Mouse (Mus musculus) liver, embryonic 15.5 days (tissue): ENCODE measurements around the gene Fgfr2. TPM values are rescaled to one million over a fixed set of nuclear protein-coding genes. Genes with fewer than 3 reads are reported as not detected.

ENCODE experiments used
- ATAC-seq: fragments of 200-750 bp; cut with Nextera tagmentation; 2 replicates; pipeline ENCODE4 v1.8.0; 2017; ENCODE audit warnings: moderate number of reproducible peaks, mild to moderate bottlenecking, moderate library complexity; ENCODE audit not compliant: insufficient read depth
- H3K27ac ChIP-seq: fragments of 300-500 bp; sonication (generic); replicated peaks from 2 replicates; pipeline ENCODE4 v1.5.1; 2015; ENCODE audit warnings: mild to moderate bottlenecking, inconsistent platforms
- H3K27me3 ChIP-seq: fragments of 300-500 bp; sonication (generic); 2 replicates; pipeline ENCODE4 v1.6.1; 2015; ENCODE audit warnings: mild to moderate bottlenecking, inconsistent platforms
- H3K36me3 ChIP-seq: fragments of 300-500 bp; sonication (generic); replicated peaks from 2 replicates; pipeline ENCODE4 v1.6.1; 2015; ENCODE audit warnings: moderate library complexity, mild to moderate bottlenecking, inconsistent platforms
- H3K4me1 ChIP-seq: fragments of 300-500 bp; sonication (generic); replicated peaks from 2 replicates; pipeline ENCODE4 v1.6.1; 2015; ENCODE audit warnings: inconsistent platforms
- H3K4me2 ChIP-seq: fragments of 300-500 bp; sonication (generic); 2 replicates; pipeline ENCODE4 v1.6.1; 2015; ENCODE audit warnings: moderate library complexity, mild to moderate bottlenecking, inconsistent platforms
- H3K4me3 ChIP-seq: fragments of 300-500 bp; sonication (generic); replicated peaks from 2 replicates; pipeline ENCODE4 v1.5.1; 2015; ENCODE audit warnings: mild to moderate bottlenecking, inconsistent platforms
- H3K9ac ChIP-seq: fragments of 300-500 bp; sonication (generic); 2 replicates; pipeline ENCODE4 v1.6.1; 2015; ENCODE audit warnings: moderate library complexity, mild to moderate bottlenecking, inconsistent platforms
- H3K9me3 ChIP-seq: fragments of 300-500 bp; sonication (generic); replicated peaks from 2 replicates; pipeline ENCODE4 v1.6.1; 2016; ENCODE audit warnings: inconsistent platforms
- WGBS: fragments of 180-500 bp; shearing (Covaris S2); methylation state at CpG from one replicate; pipeline ENCODE4 v1.1.7; 2015; ENCODE audit warnings: mixed read lengths; ENCODE audit not compliant: insufficient replicate concordance; 5-methylcytosine and 5-hydroxymethylcytosine counted together
- polyA plus RNA-seq: library from polyadenylated mRNA; unstranded; fragments of >200 nt; fragmentation: Nextera tagmentation; extraction: Ambion mirVana; gene quantifications from 2 replicates; pipeline ENCODE4 v1.2.1, GENCODE M21; 2015

Fgfr2 gene
- polyA plus RNA-seq, 1 experiment from 2014 or later, result 10.5 TPM

DNA sequence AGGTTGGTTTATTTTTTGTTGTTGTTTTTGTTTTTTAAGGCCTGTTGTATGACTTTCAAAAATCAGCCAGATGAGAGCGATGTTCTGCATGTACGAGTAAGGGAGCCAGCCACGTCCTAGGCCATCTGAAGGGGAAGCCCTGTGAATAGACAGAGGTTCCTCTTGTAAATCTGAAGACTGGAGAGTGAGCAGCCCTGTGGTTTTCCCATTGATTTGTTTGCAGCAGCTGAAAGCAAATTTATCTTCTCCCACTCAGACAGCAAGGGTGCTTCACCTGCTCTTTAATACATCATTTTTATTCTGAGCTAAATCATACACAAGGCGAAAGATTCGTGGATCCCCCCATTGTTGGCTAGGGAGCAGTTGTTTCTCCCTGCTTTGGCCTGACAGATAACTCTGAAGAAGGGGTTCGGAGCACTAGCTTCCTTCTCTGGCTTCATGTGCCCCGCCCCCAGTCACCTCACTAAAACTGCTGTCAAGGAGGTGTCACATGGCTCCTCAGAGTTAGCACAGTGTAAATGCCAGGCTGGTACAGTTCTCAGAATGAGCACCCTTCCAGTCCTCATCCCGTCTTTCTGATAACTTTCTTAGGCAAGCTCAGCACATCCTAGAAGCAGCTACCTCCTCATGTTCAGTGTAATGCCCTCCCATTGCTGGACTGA, 818.6 kb downstream of the Fgfr2 start:
- H3K9ac ChIP-seq, result no peak overlapping the region
- no peak overlapping the region for H3K4me3 ChIP-seq
- no peaks in the 10 kb centered on the region for H3K36me3 ChIP-seq
- H3K27me3 ChIP-seq, result no peaks in the 10 kb centered on the region
- no peak overlapping the region for H3K4me2 ChIP-seq
- WGBS, result 28% methylated on average over 8 of the region's 8 CpGs
- no peak overlapping the region for H3K27ac ChIP-seq
- H3K9me3 ChIP-seq, result no peaks in the 10 kb centered on the region
- H3K4me1 ChIP-seq, result peaks cover 31% of the 10 kb centered on the region
- no peak for ATAC-seq

DNA sequence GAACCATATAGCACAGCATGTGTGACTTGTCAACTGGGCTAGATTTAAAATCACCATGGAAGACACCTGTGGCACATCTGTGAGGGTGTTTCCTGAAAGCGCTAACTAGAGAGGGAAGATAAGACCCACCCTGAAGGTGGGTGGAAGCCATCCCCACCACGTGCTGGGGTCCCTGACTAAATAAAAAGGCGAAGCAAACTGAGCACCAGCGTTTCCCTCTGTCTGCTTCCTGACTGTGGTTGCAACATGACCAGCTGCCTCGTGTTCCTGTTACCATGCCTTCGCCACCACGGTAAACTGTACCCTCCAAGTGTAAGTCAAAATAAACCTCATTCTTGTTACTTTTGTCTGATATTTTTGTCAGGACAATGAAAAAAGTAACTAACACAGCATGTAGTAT, 819.2 kb downstream of the Fgfr2 start:
- WGBS, result 17% methylated on average over 7 of the region's 7 CpGs
- H3K36me3 ChIP-seq, result no peaks in the 10 kb centered on the region
- no peak overlapping the region for H3K4me2 ChIP-seq
- H3K9me3 ChIP-seq, result no peaks in the 10 kb centered on the region
- ATAC-seq, result no peak
- H3K27ac ChIP-seq, result no peak overlapping the region
- no peaks in the 10 kb centered on the region for H3K27me3 ChIP-seq
- peaks cover 31% of the 10 kb centered on the region for H3K4me1 ChIP-seq
- H3K9ac ChIP-seq, result no peak overlapping the region
- no peak overlapping the region for H3K4me3 ChIP-seq

DNA sequence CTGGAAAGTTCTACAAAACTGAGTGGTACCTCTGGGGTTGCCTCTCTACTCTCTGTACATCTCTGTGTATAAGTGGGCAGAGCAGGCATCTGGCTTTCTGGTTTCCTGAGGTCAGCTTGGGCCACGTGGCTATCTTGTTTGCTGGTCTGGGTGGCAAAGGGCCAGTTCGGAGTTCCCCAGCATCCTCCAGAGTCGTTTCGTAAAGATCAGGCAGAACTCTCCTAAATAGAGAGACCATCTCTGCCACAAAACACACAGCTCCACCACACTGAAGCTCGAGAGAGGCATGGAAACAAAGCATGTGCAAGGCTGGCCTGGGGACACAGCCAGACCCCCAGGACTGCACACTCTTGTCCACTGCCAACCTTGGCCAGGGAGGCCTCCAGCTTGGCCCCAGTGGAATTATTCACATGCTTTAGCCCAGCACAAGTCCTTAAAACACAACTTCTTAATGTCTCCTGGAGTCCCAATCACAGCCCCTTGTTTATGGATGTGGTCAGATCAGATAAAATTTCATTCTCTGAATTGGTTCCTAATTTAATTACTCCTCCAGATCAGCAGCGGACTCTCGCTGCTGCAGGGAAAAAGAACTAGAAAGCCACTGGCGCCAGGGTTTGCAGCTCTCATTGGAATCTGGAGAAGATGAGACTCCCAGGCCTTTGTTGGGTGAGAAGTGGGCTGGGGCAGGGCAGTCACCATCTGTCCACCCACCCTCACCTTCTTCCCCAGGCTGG, 820.5 kb downstream of the Fgfr2 start:
- Histone ChIP-seq H3K27ac (no peak overlapping the region), H3K4me2 (no peak overlapping the region), H3K4me3 (no peak overlapping the region), H3K9ac (no peak overlapping the region), H3K9me3 (no peaks in the 10 kb centered on the region), H3K36me3 (no peaks in the 10 kb centered on the region), H3K4me1 (peaks cover 26% of the 10 kb centered on the region), H3K27me3 (no peaks in the 10 kb centered on the region)
- ATAC-seq, result no peak
- WGBS, result 59% methylated on average over 8 of the region's 8 CpGs

DNA sequence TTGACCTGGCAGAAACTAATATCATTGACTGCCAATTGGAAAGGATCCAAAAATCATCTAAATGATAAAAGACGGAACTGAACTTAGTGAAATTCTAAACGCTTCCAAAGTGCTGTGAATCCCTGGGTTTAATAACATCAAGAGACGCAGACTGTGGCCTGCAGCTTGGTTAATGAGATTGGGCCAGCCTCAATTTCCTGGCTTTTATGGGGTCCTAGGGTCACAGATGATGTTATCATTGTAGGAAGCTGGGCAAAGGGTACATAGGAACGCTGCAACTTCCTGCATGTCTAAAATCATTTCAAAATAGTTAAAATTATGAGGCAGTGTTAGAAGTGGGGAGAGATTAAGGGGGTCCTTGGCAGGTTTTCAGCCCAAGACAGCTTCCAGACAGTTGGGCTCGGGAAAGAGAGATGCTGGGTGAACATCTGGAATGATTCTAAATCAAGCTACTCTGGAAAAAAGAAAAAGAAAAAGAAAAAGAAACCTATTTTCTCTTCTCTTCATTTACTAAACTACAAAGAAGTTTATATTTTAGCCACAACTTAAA, 823.4 kb downstream of the Fgfr2 start:
- H3K4me2 ChIP-seq, result no peak overlapping the region
- no peak overlapping the region for H3K9ac ChIP-seq
- no peaks in the 10 kb centered on the region for H3K9me3 ChIP-seq
- ATAC-seq, result no peak
- no peak overlapping the region for H3K4me3 ChIP-seq
- no peaks in the 10 kb centered on the region for H3K27me3 ChIP-seq
- peaks cover 12% of the 10 kb centered on the region for H3K4me1 ChIP-seq
- H3K27ac ChIP-seq, result no peak overlapping the region
- 51% methylated on average over 5 of the region's 5 CpGs for WGBS
- H3K36me3 ChIP-seq, result no peaks in the 10 kb centered on the region

DNA sequence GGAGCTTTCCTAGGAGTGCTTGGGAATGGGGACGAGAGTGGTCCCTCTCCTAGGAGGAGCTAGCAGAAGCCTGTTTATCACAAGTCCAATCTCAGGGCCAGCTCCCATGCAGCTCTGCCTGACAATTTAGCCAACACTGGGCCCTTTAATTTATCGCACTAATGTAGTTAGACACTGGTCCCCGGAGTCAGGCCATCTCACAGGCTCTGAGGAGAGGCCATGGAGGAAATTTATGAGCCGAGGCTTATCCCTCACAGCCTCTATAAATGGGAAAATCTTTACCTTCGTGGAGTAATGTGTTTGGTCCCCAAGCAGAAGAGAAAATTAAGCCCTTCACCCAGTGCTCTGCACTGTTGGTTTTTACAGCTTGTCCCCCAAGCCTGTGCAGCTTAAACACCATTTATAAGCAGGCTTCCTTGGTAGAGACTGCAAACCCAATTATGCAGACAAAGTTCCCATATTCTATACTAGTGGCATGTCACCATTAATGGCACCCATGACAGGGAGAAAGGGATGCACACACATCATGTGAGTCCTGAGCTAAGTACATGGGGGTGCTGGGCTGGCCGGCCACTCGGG, 824.6 kb downstream of the Fgfr2 start:
- Histone ChIP-seq H3K9ac (no peak overlapping the region), H3K27me3 (no peaks in the 10 kb centered on the region), H3K27ac (no peak overlapping the region), H3K4me2 (no peak overlapping the region), H3K36me3 (no peaks in the 10 kb centered on the region), H3K4me3 (no peak overlapping the region), H3K9me3 (no peaks in the 10 kb centered on the region), H3K4me1 (peaks cover 1% of the 10 kb centered on the region)
- ATAC-seq, result no peak
- WGBS, result 67% methylated on average over 7 of the region's 7 CpGs

DNA sequence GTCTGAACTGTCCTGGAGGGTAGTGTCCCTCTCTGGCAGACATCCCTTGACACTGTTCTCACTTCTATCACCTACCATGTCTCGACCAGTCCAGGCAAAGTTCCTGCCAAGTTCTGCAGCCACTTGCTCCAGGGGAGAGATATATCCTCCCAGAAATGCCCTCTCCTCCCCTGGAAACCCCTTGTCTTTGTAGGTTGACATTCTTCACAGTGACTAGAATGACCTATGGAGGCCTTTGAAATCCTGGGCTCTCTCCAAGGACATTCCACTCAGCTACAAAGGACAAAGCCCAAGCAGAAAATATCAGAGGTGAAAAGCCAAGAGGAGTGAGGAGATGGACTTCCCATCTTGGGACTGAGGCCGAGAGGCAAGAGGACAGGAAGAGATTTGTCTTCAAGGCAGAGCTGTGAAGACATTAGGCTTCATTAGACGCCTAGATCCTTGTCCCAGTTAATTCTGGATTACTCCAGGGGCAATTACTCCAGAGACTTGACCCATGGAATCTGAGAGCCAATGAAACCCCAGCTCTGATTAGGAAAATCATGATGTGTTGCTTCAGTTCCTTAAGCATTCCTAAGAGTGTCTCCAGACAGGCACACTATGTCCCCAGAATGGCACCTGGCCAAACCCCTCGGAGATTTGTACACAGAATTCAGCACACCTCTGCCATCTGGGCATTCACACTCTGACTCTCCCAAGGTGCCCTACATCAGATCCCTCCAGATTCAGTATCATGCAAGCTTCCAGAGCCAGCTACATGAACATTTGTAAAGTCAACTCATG, 826.3 kb downstream of the Fgfr2 start:
- no peaks in the 10 kb centered on the region for H3K9me3 ChIP-seq
- H3K4me3 ChIP-seq, result no peak overlapping the region
- H3K27me3 ChIP-seq, result no peaks in the 10 kb centered on the region
- ATAC-seq, result no peak
- no peaks in the 10 kb centered on the region for H3K4me1 ChIP-seq
- no peak overlapping the region for H3K4me2 ChIP-seq
- H3K27ac ChIP-seq, result no peak overlapping the region
- H3K36me3 ChIP-seq, result no peaks in the 10 kb centered on the region
- WGBS, result 37% methylated on average over 4 of the region's 4 CpGs
- H3K9ac ChIP-seq, result no peak overlapping the region

DNA sequence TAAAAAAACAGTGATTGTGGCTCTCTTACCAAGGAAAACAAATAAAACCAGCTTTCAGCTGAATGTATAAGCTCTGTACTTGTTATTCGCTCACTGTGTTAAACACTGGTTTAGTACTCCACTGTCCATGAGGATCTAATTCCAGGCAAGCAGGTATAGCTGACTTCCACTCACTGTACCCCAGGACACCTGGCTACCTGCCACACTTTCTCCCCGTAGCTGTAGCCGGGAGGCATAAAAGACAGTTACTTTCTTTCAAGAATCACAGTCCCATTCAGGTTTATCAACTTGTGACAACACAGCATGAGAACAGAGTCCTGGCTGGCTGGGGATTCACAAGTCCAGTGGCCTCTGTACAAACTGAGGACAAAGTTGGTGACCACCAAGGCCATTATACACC, 827.0 kb downstream of the Fgfr2 start:
- H3K36me3 ChIP-seq, result no peaks in the 10 kb centered on the region
- 67% methylated on average over 3 of the region's 3 CpGs for WGBS
- ATAC-seq, result no peak
- no peaks in the 10 kb centered on the region for H3K27me3 ChIP-seq
- no peak overlapping the region for H3K9ac ChIP-seq
- no peak overlapping the region for H3K4me2 ChIP-seq
- H3K27ac ChIP-seq, result no peak overlapping the region
- H3K9me3 ChIP-seq, result no peaks in the 10 kb centered on the region
- no peak overlapping the region for H3K4me3 ChIP-seq
- H3K4me1 ChIP-seq, result no peaks in the 10 kb centered on the region

DNA sequence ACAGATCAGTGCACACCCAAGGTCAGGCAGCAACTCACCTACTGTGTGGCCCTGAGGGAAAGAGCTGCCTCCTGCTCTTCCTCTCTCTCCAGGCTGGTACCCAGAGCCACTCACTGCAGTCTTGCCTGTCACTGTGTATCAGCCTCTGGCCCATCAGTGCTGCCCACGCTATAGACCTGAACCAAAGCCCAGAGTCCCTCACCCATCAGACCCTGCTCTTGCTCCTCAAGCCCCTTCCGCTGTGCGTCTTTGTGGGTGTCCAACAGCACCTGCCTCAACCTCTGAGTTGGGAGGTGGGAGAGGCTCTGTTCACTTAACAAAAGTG, 835.8 kb downstream of the Fgfr2 start:
- Histone ChIP-seq H3K9me3 (no peaks in the 10 kb centered on the region), H3K27me3 (no peaks in the 10 kb centered on the region), H3K36me3 (no peaks in the 10 kb centered on the region), H3K4me2 (no peak overlapping the region), H3K9ac (no peak overlapping the region), H3K4me1 (peaks cover 11% of the 10 kb centered on the region), H3K27ac (no peak overlapping the region; the same call in 1 of the 2 replicates), H3K4me3 (no peak overlapping the region)
- ATAC-seq, result no peak
- WGBS, result 70% methylated on average over 3 of the region's 3 CpGs

DNA sequence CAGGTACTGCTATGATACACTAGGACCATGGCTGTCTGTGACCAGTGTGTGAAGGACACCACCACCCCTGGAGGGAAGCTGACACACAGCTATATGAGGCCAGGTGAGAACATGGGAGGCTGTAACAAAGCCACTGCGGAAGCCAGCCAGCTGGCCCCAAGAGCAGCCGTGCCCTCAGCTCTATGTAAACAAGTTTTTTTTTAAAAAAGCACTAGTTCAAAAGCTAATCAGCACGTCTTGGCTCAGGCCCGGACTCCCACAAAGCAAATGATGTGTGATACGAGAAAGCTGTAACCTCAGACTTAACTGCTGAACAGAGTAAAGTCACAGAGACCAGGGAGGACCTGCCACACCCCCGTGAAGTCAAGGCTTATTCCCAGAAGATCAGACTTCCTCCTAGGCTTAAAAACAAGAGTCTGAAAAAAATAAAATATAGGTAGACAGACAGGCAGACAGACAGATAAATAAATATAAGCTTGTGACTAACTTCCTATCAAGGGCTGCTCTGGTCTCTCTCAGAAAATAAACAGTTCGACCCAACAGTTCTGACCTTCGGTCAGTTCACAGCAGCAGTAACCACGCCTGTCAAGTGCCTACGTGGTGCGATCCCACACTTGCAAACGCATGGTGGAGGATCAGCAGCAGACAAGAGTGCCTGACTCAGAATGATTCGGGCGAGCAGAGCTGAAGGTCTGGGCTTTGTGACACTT, 836.4 kb downstream of the Fgfr2 start:
- Histone ChIP-seq H3K9me3 (no peaks in the 10 kb centered on the region), H3K27me3 (no peaks in the 10 kb centered on the region), H3K9ac (no peak overlapping the region), H3K27ac (peak overlapping the region; percentile 51), H3K4me1 (peaks cover 11% of the 10 kb centered on the region), H3K4me3 (no peak overlapping the region), H3K36me3 (no peaks in the 10 kb centered on the region), H3K4me2 (no peak overlapping the region)
- 29% methylated on average over 14 of the region's 14 CpGs for WGBS
- peak; percentile 59 for ATAC-seq

DNA sequence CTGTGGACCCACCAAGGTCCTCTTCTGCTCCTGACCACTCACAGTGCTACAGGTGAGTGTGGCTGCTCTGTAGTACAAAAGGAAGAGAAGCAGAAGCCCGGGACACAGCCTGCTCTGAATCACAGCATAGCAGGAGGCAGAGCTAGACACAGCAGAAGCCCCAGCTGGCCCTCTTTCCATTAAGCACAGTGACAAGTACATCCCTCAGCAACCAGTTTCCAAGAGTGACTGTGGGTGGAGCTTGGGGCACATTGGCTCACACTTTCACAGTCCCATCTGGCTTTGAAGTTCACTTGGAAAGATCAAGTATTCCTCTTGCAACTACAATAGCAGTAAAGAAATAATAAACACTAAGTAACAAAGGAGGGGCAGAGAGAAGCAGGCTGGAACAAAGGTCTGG, 838.4 kb downstream of the Fgfr2 start:
- Histone ChIP-seq H3K9me3 (no peaks in the 10 kb centered on the region), H3K9ac (no peak overlapping the region), H3K4me2 (no peak overlapping the region), H3K4me1 (peaks cover 11% of the 10 kb centered on the region), H3K27me3 (no peaks in the 10 kb centered on the region), H3K4me3 (no peak overlapping the region), H3K36me3 (no peaks in the 10 kb centered on the region), H3K27ac (no peak overlapping the region)
- no peak for ATAC-seq
- WGBS, result 37% methylated on average over 1 of the region's 1 CpGs
